Mouse (Mus musculus) liver, postnatal 0 days (tissue): ENCODE measurements at regions not wholly inside any gene's neighbourhood (a gene's known extent, or its start where the extent isn't known, plus 50 kb on each side); places are given as distances from the start of the nearest gene placed in this dataset.

ENCODE experiments used
- CTCF ChIP-seq: sonication (generic); IDR thresholded peaks from 2 replicates; pipeline ENCODE4 v1.5.1; 2016; ENCODE audit warnings: antibody characterized with exemption, low read depth
- EP300 ChIP-seq: IDR thresholded peaks from 2 replicates; pipeline ENCODE4 v1.6.1; 2016; ENCODE audit warnings: antibody characterized with exemption, low read depth, mild to moderate bottlenecking

- TF ChIP-seq EP300 (no peak), CTCF (no peak)
These were observed 407.6 kb upstream of the Ddi1 start for GRCm38 (mm10) chr9:6677225-6677718.
